Mouse (Mus musculus): ENCODE measurements around the gene Vasp. TPM values are rescaled to one million over a fixed set of nuclear protein-coding genes. Genes with fewer than 3 reads are reported as not detected.

Gene Vasp
- total RNA-seq, 2 experiments from 2014 or later = 52.8 to 70.5 TPM

DNA sequence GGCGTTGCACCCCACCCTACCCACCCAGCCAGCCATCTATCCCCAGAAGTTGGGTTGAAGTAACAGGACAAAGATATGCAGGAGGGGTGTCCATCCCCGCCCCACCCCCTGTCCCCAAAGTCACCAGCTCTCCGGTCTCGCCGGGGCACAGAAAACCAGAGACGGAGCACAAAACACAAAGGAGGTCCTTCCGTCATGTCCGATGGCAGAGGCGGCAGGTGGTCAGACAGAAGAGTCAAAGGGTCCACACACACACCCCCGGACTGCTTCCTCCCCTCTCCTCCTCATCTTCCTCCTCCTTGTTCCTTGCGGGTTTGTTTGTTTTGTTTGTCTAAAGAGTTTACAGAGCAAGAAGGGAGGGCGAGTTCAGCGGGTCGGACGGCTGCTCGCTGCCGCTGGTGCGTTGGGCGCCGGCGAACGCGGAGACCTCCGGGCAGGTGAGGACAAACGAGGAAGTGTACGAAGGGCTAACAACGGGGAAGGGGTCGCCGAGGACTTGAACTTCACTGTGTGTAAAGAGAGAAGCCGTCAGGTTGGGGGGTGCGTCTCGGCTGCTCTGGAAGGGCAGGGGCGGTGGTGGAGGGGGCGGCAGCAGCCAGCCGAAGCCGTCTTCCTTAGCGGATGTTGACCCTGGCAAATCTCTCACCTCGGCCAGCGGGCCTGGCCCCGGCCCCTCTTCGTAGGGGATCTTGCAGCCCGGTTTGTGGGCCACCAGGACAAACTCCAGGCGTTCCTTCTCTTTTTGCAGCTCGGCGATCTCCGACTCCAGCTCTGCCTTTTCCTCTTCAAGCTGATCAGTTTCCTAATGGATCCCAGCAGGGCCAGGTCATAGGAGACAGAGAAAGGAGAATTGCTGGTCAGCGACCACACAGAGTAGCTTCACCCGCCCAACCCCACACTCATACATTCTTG is 33.1 kb upstream of the Vasp start:
- ATAC-seq (replicated peaks; ENCODE audit: poor library complexity, severe bottlenecking) = no peak

DNA sequence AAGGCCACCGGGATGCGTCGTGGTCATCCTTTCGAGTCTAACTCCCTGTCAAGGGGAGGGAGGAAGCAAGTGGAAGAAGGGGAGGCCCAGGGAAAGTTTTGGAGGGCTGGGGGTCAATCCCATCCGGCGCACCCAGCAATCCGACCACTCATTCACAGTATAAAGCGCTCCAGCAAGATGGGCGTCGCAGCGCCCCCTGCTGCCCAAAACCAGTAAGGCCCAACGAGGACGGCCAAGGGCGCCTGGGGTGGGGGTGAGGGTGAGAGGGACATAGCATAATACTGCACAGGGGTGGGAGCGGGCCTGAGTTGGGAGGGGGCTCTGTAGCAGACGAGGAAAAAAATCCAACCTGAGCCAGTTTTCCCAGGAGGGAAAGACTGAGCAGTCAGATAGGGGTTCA is 32.2 kb upstream of the Vasp start:
- peak; percentile 12; the same call in 1 of the 2 replicates for ATAC-seq (replicated peaks; ENCODE audit: poor library complexity, severe bottlenecking)

DNA sequence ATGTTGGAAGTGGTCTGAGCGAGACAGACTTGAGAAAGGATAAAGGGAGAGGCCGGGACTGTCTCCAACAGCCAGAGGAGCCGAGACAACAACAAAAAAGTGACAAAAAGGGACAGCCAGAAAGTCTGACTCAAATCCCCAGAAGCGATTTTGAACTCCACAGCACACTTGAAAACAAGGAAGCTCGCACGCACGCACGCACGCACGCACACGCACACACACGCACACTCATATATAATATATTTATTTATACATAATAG is 31.4 kb upstream of the Vasp start:
- no peak for ATAC-seq (replicated peaks; ENCODE audit: poor library complexity, severe bottlenecking)

DNA sequence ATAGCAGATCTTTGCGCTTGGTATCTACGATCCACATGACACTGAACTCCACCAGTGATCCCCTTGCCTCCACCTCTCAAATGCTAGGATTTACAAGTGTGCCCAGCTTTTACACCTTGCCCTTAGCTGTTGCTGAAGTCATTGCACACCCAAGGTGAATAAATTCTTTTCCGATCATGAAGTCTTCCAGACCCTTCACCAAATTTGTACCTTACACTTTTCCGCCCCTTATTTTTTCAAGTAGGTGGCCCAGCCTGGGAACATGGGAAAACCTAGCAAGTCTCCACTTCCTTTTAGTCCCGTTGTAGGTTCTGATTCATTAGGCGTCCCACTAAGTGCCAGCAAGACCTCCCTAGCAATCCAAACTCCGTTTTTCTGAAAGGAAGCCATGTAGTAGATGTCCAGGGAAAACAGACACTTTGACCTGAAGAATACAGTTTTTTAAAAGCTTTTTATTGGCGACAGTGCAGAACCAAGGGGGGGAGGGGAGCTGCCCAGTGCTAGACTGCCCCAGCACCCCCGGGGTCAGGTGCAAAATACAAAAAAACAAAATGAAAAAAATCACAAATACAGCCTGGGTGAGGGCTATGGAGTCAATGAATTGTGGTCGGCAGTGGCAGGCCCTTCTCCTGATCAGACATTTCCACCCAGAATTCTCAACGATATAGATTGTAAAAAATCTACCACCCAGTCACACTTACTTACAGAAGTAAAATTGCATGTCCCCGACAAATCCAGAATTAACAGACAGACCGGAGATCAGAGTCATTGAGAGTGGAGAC is 30.8 kb upstream of the Vasp start:
- no peak for ATAC-seq (replicated peaks; ENCODE audit: poor library complexity, severe bottlenecking)

DNA sequence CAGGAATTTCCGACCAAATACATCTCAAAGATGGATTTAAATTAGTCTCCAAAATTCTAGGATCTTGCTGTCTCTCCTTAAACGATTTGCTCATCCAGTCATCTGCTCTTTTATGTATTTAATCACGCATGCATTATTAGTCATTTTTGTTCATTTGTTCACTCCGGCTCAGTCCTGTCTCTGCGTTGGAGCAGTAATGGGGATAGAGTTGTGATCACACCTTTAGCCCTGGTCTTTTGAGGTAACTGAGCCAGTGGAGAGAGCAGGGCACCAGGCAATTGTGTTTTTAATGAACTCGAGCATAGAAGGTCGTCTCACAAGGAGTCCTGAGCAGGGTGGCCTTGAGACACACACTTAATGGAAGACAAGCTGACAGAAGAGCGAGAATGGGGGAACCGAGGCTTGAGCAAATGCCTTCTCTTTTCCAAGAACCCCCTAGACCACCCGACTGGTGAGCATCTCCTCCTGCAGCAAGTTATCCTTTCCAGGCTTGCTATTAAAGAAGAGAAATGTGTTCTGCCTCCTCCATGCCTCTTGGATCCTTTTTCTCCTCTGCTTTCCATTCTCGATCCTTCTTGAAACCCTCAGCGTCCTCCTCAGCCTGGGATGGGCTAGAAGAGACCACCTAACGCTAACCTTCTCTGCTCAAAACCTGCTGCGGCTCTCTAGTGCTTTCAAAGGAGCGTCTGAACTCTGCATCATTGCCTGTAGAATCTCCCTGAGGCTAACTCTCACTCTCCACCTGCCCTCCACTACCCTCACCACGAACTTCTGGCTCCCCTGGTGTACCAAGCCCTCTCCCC is 30.0 kb upstream of the Vasp start:
- ATAC-seq (replicated peaks; ENCODE audit: poor library complexity, severe bottlenecking) = no peak

DNA sequence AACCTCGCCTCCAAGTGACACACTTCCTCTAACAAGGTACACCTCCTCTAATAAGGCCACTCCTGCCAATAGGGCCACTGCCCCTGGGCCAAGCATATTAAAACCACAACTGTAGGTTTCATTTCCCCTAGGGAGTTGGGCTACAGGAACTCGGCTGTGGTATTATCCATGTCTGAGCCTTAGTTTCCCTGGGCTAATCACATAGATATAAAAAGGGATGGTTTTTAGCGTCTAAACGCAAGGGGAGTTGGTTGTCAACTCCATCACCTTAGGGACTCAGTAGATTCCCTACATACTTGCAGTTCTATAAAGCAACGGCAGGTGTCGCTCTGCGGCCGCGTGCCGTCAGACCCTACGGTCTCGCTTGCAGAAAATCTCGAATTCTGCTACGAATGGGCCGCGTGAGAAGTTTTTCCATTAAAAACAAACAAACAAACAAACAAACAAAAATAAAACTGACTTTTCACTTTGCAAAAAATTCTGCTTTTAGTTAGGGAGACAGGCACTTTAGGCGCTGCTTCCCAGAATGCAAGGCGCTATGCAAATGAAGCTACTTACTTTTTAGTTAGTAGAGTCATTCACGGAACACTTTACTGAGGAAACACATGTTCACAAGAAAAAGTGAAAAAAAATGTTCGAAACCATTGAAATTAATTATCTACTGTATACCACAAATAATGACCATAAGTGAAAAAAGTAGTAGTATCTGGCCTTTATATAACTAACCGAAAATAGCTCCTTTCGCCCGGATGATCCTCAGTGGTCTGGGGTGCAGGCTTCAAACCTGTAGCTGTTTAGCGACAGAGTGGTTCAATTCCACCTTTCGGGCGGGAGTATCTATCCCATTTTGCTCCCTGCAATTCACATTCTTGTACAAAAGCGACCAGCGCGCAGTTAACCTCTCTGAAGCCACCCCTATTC is 29.1 kb upstream of the Vasp start:
- peak; percentile 39 for ATAC-seq (replicated peaks; ENCODE audit: poor library complexity, severe bottlenecking)

DNA sequence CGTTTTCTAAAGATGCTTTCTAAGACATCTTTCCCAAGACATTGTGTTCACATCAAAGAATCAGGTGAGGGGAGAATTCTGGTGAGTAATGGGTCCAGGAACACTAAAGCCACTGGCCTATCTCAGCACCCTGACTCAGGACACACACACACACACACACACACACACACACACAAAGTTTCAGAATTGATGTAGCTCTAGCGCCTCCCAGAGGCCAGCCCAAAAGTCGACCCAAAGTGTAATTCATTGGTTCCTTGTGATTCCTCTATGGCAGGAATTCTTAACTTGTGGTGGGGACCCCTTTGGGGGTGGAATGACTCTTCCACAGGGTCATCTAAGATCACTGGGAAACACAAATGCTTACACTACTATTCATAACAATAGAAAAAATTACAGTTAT is 27.6 kb upstream of the Vasp start:
- 0 out of 2 replicates have a peak, but pooled peaks have one; percentile 10 for ATAC-seq (replicated peaks; ENCODE audit: poor library complexity, severe bottlenecking)

DNA sequence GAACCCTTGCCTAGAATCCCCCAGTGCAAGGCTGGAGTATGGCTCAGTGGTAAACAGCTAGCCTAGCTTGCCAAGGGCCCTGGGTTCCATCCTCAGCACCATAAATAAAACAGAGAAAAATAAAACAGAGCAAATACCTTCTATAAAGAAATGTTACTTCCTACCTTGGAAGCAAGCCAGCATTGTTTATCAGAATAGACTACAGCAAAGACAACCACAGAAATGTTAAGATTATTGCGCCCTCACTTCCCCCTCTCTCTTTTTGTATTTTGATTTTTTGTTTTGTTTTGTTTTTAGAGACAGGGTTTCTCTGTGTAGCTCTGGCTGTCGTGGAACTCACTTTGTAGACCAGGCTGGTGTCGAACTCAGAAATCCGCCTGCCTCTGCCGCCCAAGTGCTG is 26.2 kb upstream of the Vasp start:
- no peak for ATAC-seq (replicated peaks; ENCODE audit: poor library complexity, severe bottlenecking)

DNA sequence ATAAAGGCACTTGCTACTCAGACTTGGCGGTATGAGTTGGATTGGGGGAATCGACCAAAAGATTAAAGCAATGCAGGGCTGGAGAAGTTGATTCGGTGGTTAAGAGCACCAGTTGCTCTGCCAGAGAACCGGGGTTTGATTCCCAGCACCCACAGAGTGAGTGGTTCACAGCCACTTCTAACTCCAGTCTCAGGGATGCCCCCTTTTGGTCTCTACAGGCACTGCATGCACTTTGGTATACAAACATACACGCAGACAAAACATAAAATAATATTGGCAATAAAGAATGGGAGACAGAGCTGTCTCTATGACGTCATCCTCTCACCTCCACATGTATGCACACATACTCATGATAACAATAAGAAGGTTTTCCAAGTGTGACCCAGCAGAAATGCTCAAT is 25.4 kb upstream of the Vasp start:
- no peak for ATAC-seq (replicated peaks; ENCODE audit: poor library complexity, severe bottlenecking)

DNA sequence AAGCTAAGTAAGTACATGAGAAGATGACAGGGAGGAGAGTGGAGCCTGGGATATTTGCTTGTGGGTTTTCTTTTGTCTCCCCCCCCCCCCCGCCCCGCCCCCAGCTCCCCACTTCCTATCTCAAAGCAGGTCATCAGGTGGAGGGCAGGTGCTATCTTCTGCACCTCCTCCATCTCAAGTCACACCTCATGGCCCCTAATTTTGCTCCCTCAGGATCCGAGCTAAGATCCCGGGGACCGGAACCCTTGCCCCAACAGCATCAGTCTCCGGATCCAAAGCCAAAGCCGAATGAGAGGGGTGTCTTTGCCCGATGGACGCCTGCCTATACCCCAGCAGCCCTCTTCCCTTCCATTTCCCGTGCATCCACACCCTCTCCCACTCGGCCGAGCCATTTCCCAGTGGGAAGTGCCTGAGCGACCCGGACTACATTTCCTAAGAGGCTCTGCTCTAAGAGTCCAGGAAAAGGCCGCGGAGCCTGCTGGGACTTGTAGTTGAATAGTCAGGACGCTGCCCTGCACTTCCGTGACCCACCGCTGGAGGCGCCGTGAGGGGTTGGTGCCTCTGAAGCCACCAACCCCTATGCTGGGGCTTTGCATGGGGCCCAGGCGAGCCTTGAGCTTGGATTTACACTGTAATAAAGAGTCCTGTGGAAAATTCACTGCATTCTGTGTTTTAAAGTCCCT is 24.0 kb upstream of the Vasp start:
- ATAC-seq (replicated peaks; ENCODE audit: poor library complexity, severe bottlenecking) = peak; percentile 84

DNA sequence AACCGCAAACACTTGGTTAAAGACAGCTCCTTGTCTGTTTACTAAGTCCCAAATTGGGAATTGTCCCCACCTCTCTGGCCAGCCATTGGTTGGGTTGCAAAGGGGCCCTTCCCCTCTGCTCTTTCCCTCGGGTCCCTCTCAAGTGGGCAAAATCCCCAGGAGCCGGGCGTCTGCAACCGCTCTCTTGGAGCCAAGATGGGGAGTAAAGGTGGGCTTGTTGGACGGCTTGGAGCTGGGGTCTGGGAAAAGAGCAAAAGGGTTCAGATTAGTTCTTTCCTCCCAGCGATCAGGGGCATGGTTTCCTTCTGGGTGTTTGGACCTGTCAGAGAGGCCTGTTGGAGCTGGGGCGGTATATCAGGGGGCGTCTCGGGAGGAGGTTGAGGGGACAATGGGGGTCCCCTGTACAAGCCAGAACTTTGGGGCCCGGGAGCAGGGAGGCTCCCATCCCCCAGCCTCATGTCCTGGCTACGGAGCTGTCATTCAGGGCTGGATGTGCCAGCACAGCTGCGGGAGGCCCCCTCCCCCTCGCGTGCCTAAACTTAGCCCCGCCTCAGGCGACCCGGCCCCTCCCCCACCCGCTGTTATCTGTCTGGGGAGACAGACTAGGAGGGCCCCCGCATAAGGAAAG is 19.5 kb upstream of the Vasp start:
- ATAC-seq (replicated peaks; ENCODE audit: poor library complexity, severe bottlenecking) = no peak

DNA sequence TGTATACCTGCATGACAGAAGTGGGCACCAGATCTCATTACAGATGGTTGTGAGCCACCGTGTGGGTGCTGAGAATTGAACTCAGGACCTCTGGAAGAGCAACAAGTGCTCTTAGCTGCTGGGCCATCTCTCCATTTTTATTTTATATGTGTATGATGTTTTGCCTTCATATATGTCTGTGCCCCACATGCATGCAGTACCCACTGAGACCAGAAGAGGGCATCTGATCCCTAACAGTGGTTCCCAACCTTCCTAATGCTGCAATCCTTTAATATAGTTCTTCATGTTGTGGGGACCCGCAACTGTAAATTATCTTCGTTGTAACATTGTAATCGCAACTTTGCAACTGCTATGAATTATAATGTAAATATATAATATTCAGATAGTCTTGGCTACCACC is 13.1 kb upstream of the Vasp start:
- peak; percentile 38; the same call in 1 of the 2 replicates for ATAC-seq (replicated peaks; ENCODE audit: poor library complexity, severe bottlenecking)

DNA sequence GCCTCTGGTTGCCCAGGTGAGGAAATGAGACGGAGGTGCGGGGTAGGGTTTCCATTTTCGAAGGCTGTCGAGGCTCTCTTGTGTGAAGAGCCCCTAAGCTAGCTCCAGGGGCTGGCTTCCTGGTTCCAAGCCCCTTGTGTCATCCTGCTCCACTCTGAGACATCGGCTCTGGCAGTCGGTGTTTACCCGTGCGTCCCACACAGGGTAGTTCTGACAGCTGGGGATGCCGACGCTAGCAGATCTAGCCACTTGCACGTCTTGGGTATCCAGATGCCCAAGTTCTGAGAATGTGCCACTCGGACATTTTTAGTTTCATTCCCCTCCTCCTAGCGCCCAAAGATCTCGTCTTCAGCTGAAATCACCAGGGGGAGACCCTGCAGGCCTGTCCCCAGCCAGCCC is 11.8 kb upstream of the Vasp start:
- no peak for ATAC-seq (replicated peaks; ENCODE audit: poor library complexity, severe bottlenecking)

DNA sequence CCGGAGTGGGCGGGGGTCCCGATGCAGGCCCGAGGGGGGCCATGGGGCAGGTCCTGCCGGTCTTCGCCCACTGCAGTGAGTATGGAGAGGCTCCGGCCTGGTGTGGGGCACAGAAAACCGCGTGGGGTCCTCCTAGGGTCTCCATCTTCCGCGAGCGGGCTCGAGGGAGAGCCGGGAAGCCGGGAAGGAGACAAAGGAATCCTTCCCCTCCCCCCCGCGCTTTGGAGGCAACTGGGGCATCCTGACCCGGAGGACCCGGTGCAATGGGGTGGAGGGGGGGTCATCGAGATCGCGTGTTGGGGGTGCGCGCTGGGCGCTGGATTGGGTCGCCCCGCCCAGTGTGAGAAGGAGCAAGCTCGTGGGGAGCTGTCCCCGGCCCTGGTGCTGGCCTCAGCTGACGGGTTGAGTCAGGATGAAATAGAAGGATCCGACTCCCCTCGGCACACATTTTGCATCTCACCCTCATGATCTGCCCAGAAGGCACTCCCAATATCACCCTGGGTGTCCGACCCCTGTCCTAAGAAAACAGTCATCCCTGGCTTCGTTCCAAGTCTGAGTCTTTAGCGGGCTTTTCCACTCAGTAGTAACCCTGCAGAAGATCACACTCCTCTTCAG is 11.3 kb upstream of the Vasp start:
- peak; percentile 51 for ATAC-seq (replicated peaks; ENCODE audit: poor library complexity, severe bottlenecking)

DNA sequence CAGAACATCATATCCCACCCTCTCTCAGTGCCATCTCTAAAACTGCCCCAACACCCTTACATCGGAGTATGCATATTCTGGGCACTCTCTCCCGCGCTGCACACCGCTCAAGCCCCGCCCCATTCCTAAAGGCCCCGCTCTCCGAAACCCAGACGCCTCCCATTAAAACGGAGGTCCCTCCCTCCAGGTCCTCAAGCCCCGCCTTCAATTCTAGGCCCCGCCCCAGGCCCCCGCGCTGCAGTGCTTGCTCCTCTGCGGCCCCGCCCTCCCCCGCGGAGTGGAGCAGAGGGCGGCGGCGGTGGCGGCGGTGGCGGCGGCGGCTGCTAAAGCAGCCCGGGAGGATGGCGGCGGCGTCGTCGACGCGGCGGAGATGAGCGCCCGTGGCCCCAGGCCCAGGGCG is 10.8 kb upstream of the Vasp start, which contains the start of gene Rtn2:
Gene Rtn2, plus strand, starts transcription at position 240 of the 400 bp plus-strand sequence.
- peak; percentile 77 for ATAC-seq (replicated peaks; ENCODE audit: poor library complexity, severe bottlenecking)

DNA sequence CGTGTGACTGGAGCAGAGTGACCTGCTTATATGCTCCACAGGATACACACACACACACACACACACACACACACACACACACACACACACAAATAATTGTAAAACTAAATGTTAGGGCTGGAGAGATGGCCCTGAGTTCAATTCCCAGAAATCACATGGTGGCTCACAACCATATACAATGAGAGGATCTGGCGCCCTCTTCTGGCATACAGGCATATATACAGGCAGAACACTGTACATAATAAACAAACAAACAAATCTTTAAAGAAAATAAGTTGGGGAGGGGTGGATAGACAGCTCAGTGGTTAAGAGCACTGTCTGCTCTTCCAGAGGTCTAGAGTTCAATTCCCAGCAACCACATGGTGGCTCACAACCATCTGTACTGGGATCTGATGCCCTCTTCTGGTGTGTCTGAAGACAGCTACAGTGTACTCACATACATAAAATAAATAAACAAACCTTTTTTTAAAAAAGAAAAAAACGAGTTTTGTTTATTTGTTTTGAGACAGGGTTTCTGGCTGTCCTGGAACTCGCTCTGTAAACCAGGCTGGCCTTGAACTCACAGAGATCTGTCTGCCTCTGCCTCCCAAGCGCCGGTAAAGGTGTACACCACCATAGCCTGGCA is 10.2 kb upstream of the Vasp start:
- ATAC-seq (replicated peaks; ENCODE audit: poor library complexity, severe bottlenecking) = peak; percentile 16; the same call in 1 of the 2 replicates

DNA sequence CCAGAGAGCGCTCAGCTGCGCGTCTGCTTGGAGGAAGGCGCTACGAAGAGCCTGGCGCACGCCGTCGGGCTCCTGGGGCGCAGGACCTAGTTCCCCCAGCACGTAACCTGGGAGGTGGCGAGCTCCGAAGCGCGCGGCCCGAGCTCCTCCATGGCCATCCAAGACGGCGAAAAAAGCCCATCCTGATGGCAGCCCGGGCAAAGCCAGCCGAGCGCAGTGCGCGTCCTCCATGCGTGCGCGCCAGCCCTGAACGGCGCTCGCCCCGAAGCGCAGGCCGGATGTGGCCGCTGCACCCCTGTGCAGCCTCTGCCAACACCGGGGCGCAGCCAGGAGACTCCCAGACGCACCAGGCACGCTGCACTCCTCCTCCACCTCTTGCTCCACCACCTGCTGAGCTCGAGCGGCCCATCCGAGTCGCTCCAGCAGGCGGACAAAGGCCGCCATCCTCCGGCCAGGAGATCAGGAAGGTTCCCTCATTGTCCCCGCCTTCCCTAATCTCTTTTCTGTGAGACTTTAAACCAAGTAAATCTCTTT is 8.0 kb upstream of the Vasp start, which contains the start of gene Ppm1n:
Gene Ppm1n, minus strand, starts transcription at position 484 of the 534 bp plus-strand sequence.
- no peak for ATAC-seq (replicated peaks; ENCODE audit: poor library complexity, severe bottlenecking)
